Mouse (Mus musculus) G1E-ER4 (cell line): ENCODE results near the gene Hoxd10. TPM values are rescaled to one million over a fixed set of nuclear protein-coding genes. Genes with fewer than 3 reads are reported as not detected.

Experiments used
- GATA1 ChIP-seq: IDR thresholded peaks from one replicate; pipeline ENCODE4 v1.8.0; 2012; ENCODE audit warnings: low read length, inconsistent platforms
- polyA plus RNA-seq: library from polyadenylated mRNA; stranded (reverse); fragments of >175 nt; gene quantifications from 2 replicates; pipeline ENCODE4 v1.2.3, GENCODE M21; 2012

Hoxd10 gene
- polyA plus RNA-seq, 1 experiment, result not detected

DNA sequence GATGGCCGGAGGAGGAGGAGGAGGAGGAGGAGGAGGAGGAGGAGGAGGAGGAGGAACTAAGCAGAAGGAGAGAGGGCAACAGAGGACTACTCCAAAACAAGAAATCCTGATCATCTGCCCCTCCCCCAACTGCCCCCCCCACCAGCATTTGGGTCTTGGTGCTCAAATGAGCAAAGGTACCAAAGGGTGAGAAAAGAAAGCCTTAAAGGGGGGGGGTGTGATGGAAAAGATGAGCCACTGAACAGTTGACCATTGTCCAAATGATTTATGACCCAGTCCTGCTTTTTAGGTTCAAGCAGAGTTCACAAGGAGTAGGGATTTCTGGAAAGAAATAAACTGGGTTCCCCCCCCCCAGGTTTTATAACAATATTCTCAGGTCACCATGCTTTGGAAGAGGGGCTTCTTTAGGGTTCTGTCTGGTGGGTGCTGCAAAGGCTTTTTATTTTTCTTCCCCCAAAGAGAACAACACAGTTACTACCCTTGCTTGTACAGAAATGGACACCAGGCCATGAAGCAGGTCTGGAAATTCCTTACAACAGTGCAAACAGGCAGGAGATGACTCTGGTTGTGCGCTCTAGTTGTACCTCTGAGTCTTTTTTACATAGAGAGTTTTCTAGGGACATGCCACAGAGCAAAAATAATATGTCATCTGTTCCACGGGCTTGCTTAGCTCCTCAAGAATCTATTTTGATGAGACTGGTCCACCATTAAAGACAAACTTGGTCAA lies 49.7 kb downstream of the Hoxd10 start:
- TF ChIP-seq GATA1, result no peak

DNA sequence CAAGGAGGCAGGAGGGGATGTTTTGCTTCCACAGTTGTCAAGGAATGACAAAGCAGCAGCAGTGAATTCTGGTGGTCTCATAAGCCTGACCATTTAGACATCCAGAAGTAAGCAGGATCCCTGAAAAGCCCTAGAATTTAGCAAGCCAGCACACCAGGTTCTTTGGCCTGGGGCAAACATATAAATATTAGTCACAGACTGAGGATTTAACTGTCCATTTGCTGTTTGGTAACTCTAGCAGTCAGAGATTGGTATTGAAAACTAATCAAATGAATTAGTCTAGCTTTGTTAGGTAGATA lies 50.2 kb downstream of the Hoxd10 start:
- TF ChIP-seq GATA1, result no peak

Other genes starting within 250 kb of the Hoxd10 start
- 7.5 and 17.5 TPM in 2 replicates for gene Lnpk, start 112.5 kb upstream of the Hoxd10 start, polyA plus RNA-seq
- not detected in 2 replicates for gene Evx2, start 32.4 kb upstream of the Hoxd10 start, polyA plus RNA-seq
- not detected in 2 replicates for gene Hoxd13, start 23.6 kb upstream of the Hoxd10 start, polyA plus RNA-seq
- gene Hoxd12, start 16.9 kb upstream of the Hoxd10 start, polyA plus RNA-seq, result not detected in 2 replicates
- not detected in 2 replicates for gene Hoxd11, start 12.4 kb upstream of the Hoxd10 start, polyA plus RNA-seq
- not detected in 2 replicates for gene Hoxd9, start 5.8 kb downstream of the Hoxd10 start, polyA plus RNA-seq
- gene Hoxd8, start 12.7 kb downstream of the Hoxd10 start, polyA plus RNA-seq, result not detected in 2 replicates
- gene Hoxd3, start 20.0 kb downstream of the Hoxd10 start, polyA plus RNA-seq, result not detected in 2 replicates
- gene Hoxd4, start 20.0 kb downstream of the Hoxd10 start, polyA plus RNA-seq, result not detected in 2 replicates
- gene Gm28230, start 34.8 kb downstream of the Hoxd10 start, polyA plus RNA-seq, result not detected in 2 replicates
- gene Hoxd1, start 71.1 kb downstream of the Hoxd10 start, polyA plus RNA-seq, result not detected in 2 replicates
- 90.0 and 122 TPM in 2 replicates for gene Mtx2, start 133.9 kb downstream of the Hoxd10 start, polyA plus RNA-seq